Mouse (Mus musculus) heart, adult 2 months (tissue): ENCODE measurements at regions not wholly inside any gene's neighbourhood (a gene's known extent, or its start where the extent isn't known, plus 50 kb on each side); places are given as distances from the start of the nearest gene placed in this dataset.

Source experiments
- DNase-seq, 2 experiments: peaks; one replicate each; pipeline ENCODE4 v3.0.0; 2021
- H3K27ac ChIP-seq: fragments of 200-600 bp; 2 replicates; pipeline ENCODE4 v1.8.1; 2022
- H3K27me3 ChIP-seq: fragments of 200-500 bp; 2 replicates; pipeline ENCODE4 v1.6.1; 2012; ENCODE audit warnings: mild to moderate bottlenecking, low read length, inconsistent platforms, mixed read lengths; ENCODE audit not compliant: control insufficient read depth, insufficient read depth
- H3K36me3 ChIP-seq: fragments of 200-500 bp; 2 replicates; pipeline ENCODE4 v1.6.1; 2012; ENCODE audit warnings: low read length, inconsistent platforms; ENCODE audit not compliant: control insufficient read depth, insufficient read depth
- H3K4me1 ChIP-seq: fragments of 200-500 bp; 2 replicates; pipeline ENCODE4 v1.6.1; 2011; ENCODE audit warnings: low read length; ENCODE audit not compliant: control insufficient read depth, insufficient read depth
- H3K4me3 ChIP-seq: fragments of 200-600 bp; 2 replicates; pipeline ENCODE4 v1.8.1; 2022
- H3K79me2 ChIP-seq: fragments of 200-500 bp; replicated peaks from 2 replicates; pipeline ENCODE4 v1.6.1; 2012; ENCODE audit warnings: mild to moderate bottlenecking, inconsistent platforms, low read length, moderate library complexity, mixed read lengths; ENCODE audit not compliant: control insufficient read depth, insufficient read depth
- H3K9ac ChIP-seq: fragments of 200-500 bp; 2 replicates; pipeline ENCODE4 v1.6.1; 2012; ENCODE audit warnings: low read depth, mild to moderate bottlenecking, control low read depth, inconsistent platforms, low read length, mixed read lengths
- CTCF ChIP-seq: fragments of 200-600 bp; IDR thresholded peaks from 2 replicates; pipeline ENCODE4 v1.8.1; 2022; ENCODE audit warnings: antibody characterized with exemption, mild to moderate bottlenecking, moderate library complexity
- EP300 ChIP-seq: fragments of 200-500 bp; IDR thresholded peaks from 2 replicates; pipeline ENCODE4 v1.6.1; 2011; ENCODE audit warnings: low read depth, low read length, control low read depth; ENCODE audit not compliant: insufficient read depth
- POLR2A ChIP-seq: fragments of 200-500 bp; IDR thresholded peaks from 2 replicates; pipeline ENCODE4 v1.6.1; 2011; ENCODE audit warnings: mild to moderate bottlenecking, low read depth, low read length, control low read depth; ENCODE audit not compliant: insufficient read depth
- WGBS: fragments of 180-500 bp; shearing (Covaris S2); methylation state at CpG from one replicate; pipeline ENCODE4 v1.1.7; 2018; 5-methylcytosine and 5-hydroxymethylcytosine counted together
- intact Hi-C: fragments of 180-260 bp; cut with DNase I; formaldehyde crosslinking; loops from one replicate; pipeline ENCODE4 v1.15.1; 2025

DNA sequence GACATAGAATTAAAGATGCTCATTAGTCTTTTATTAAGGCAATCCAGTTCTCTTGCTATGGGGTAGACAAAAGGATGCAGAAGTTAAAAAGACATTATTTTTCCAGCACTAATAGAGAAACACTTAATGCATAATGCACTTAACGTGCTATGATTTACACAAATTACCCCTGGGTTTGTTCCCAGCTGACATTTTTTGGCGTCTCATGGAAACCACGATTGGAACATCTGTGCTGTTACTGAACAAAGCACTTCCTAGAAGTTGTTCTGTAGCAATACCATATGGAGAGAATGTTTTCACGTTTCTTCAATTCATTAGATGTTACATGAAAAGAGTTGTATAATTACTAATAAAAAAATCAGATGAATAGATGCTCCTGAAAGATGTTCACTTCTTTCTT, 635.2 kb downstream of the Gm597 start:
- 49% methylated on average over 4 of the region's 4 CpGs for WGBS

GRCm38 (mm10) chr1:28102021-28102526, 678.0 kb downstream of the Gm597 start:
- H3K27me3 ChIP-seq, result no peaks in the 10 kb centered on the region
- no peaks in the 10 kb centered on the region for H3K4me1 ChIP-seq
- no peak overlapping the region for H3K9ac ChIP-seq
- no peaks in the 10 kb centered on the region for H3K36me3 ChIP-seq
- intact Hi-C loops, result no loop called here
- DNase-seq, result no peak
- H3K4me3 ChIP-seq, result no peak overlapping the region
- no peak overlapping the region for H3K27ac ChIP-seq
- no peak for TF ChIP-seq EP300
- TF ChIP-seq POLR2A, result no peak
- 88% methylated on average over 2 of the region's 2 CpGs for WGBS
- no peaks in the 10 kb centered on the region for H3K79me2 ChIP-seq

More for the DNA sequence above, 635.2 kb downstream of the Gm597 start:
- DNase-seq, result no peak
- Histone ChIP-seq H3K4me1 (no peaks in the 10 kb centered on the region), H3K27ac (no peak overlapping the region), H3K36me3 (no peaks in the 10 kb centered on the region), H3K9ac (no peak overlapping the region), H3K4me3 (no peak overlapping the region), H3K27me3 (no peaks in the 10 kb centered on the region), H3K79me2 (no peaks in the 10 kb centered on the region)
- no peak for TF ChIP-seq POLR2A
- no peak for TF ChIP-seq EP300
- TF ChIP-seq CTCF, result no peak
- intact Hi-C loops, result no loop called here

DNA sequence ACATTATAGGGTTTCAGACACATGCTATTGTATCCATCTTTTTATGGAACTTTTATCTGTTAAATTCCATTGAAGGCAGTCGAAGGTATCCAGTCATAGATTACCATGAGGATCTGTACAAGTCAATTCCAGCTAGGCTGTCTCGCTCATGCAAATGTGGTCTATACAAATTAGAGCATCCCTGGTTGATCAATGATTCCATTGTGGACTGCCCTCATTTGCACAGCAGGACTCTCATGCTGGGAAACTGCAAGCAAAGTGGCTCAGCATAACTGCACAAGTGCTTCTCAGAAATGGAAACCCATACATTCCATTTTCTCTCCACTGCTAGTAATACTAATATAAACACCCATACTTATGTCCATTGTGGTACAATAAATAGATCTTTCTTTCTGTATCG, 695.6 kb downstream of the Gm597 start:
- Histone ChIP-seq H3K36me3 (no peaks in the 10 kb centered on the region), H3K79me2 (no peaks in the 10 kb centered on the region), H3K27me3 (no peaks in the 10 kb centered on the region), H3K4me3 (no peak overlapping the region), H3K27ac (no peak overlapping the region), H3K4me1 (no peaks in the 10 kb centered on the region), H3K9ac (no peak overlapping the region)
- DNase-seq, result no peak
- no peak for TF ChIP-seq EP300
- no peak for TF ChIP-seq POLR2A
- TF ChIP-seq CTCF, result no peak
- intact Hi-C loops, result no loop called here
- 66% methylated on average over 3 of the region's 3 CpGs for WGBS

DNA sequence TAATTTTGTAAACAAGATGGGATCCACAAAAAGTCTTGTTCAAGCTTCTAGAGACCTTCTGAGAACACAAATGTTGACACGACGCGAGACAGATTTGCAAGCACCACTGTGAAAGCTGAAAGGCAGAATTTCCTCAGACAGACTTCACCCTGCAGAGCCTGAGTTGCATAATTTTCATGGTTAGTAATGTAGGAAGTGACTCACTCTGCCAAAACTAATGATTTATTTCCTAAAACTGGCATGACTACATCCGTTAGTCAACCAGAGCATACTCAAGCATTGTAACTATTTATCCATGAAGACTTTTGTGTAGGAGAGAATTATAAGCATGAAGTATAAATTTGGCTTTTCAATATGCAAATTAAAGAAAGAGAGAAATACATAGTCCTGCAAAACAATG, 726.1 kb downstream of the Gm597 start:
- H3K4me3 ChIP-seq, result no peak overlapping the region
- 60% methylated on average over 4 of the region's 4 CpGs for WGBS
- H3K79me2 ChIP-seq, result no peaks in the 10 kb centered on the region
- no peak for TF ChIP-seq POLR2A
- no peak for DNase-seq
- H3K9ac ChIP-seq, result no peak overlapping the region
- H3K4me1 ChIP-seq, result no peaks in the 10 kb centered on the region
- no peaks in the 10 kb centered on the region for H3K36me3 ChIP-seq
- no peaks in the 10 kb centered on the region for H3K27me3 ChIP-seq
- intact Hi-C loops, result no loop called here
- H3K27ac ChIP-seq, result no peak overlapping the region

- Histone ChIP-seq H3K4me1 (no peaks in the 10 kb centered on the region), H3K36me3 (no peaks in the 10 kb centered on the region), H3K4me3 (no peak overlapping the region), H3K27ac (no peak overlapping the region), H3K79me2 (no peaks in the 10 kb centered on the region), H3K9ac (no peak overlapping the region), H3K27me3 (no peaks in the 10 kb centered on the region)
- 36% methylated on average over 2 of the region's 2 CpGs for WGBS
- intact Hi-C loops, result no loop called here
- DNase-seq, result no peak
- TF ChIP-seq POLR2A (no peak), CTCF (no peak), EP300 (no peak)
These were observed 732.1 kb downstream of the Gm597 start for GRCm38 (mm10) chr1:28047964-28048363.

DNA sequence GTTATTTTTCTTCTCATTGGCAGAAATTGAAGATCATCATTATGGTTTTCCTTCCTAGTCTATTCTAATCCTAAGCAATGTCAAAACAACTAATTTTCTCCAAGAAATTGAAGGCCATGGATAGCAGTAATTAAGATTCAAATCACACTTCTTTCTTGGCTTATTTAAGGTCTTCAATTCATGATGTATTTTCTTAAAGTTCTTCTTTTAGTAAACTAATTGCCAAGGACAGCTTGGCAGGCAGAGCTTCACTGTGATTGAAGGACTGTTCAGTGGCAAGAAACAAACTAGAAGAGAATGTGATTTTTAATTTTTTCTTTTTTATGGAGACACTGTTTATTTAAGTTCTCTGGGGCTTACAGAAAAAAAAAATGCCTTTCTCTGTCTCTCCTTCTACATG, 732.7 kb downstream of the Gm597 start:
- no peaks in the 10 kb centered on the region for H3K27me3 ChIP-seq
- H3K4me3 ChIP-seq, result no peak overlapping the region
- DNase-seq, result no peak
- intact Hi-C loops, result no loop called here
- TF ChIP-seq CTCF (no peak), POLR2A (no peak), EP300 (no peak)
- H3K9ac ChIP-seq, result no peak overlapping the region
- H3K79me2 ChIP-seq, result no peaks in the 10 kb centered on the region
- no peak overlapping the region for H3K27ac ChIP-seq
- H3K4me1 ChIP-seq, result no peaks in the 10 kb centered on the region
- H3K36me3 ChIP-seq, result no peaks in the 10 kb centered on the region
